Mouse (Mus musculus) liver, embryonic 14.5 days (tissue): Measurements from ENCODE around the gene Mtus2. TPM values are rescaled to one million over a fixed set of nuclear protein-coding genes. Genes with fewer than 3 reads are reported as not detected.

Source experiments
- ATAC-seq: fragments of 200-750 bp; cut with Nextera tagmentation; 2 replicates; pipeline ENCODE4 v1.8.0; 2017; ENCODE audit warnings: moderate number of reproducible peaks, mild to moderate bottlenecking, moderate library complexity; ENCODE audit not compliant: insufficient read depth
- DNase-seq, 3 experiments: peaks; one replicate each; pipeline ENCODE4 v3.0.0-alpha.2; 2012 to 2013; ENCODE audit warnings: low read depth in 3 of 3, low spot score in 3 of 3
- H3K27ac ChIP-seq: fragments of 300-500 bp; sonication (generic); 2 replicates; pipeline ENCODE4 v1.5.1; 2014; ENCODE audit warnings: moderate library complexity, mild to moderate bottlenecking, control low read depth, inconsistent platforms
- H3K27me3 ChIP-seq: fragments of 300-500 bp; sonication (generic); 2 replicates; pipeline ENCODE4 v1.6.1; 2014; ENCODE audit warnings: mild to moderate bottlenecking, low read length, moderate library complexity; ENCODE audit not compliant: control insufficient read depth, insufficient read depth
- H3K36me3 ChIP-seq: fragments of 300-500 bp; sonication (generic); replicated peaks from 2 replicates; pipeline ENCODE4 v1.6.1; 2014; ENCODE audit warnings: low read depth; ENCODE audit not compliant: control insufficient read depth, insufficient read depth
- H3K4me1 ChIP-seq, 2 experiments: fragments of 200-500 bp in 1 of 2; fragments of 300-500 bp in 1 of 2; sonication (generic) in 1 of 2; replicated peaks; 2 replicates each; pipeline ENCODE4 v1.6.1; 2012 to 2014; ENCODE audit warnings: antibody characterized with exemption in 1 of 2, inconsistent platforms in 1 of 2, low read length in 1 of 2; ENCODE audit not compliant: control insufficient read depth in 2 of 2, insufficient read depth in 2 of 2
- H3K4me2 ChIP-seq: fragments of 300-500 bp; sonication (generic); 2 replicates; pipeline ENCODE4 v1.6.1; 2014; ENCODE audit warnings: low read depth, mild to moderate bottlenecking, control low read depth, moderate library complexity
- H3K4me3 ChIP-seq, 2 experiments: fragments of 200-500 bp in 1 of 2; fragments of 300-500 bp in 1 of 2; sonication (generic) in 1 of 2; 2 replicates each; pipeline ENCODE4 v1.5.1; 2012 to 2014; ENCODE audit warnings: low read depth in 2 of 2, low read length in 2 of 2, mild to moderate bottlenecking in 2 of 2, control low read depth in 1 of 2, inconsistent platforms in 1 of 2, moderate library complexity in 1 of 2; ENCODE audit not compliant: insufficient read depth in 1 of 2
- H3K9ac ChIP-seq: fragments of 300-500 bp; sonication (generic); replicated peaks from 2 replicates; pipeline ENCODE4 v1.6.1; 2014; ENCODE audit warnings: mild to moderate bottlenecking, control low read depth, moderate library complexity
- H3K9me3 ChIP-seq: fragments of 300-500 bp; sonication (generic); 2 replicates; pipeline ENCODE4 v1.6.1; 2016; ENCODE audit warnings: low read length, mixed read lengths; ENCODE audit not compliant: control insufficient read depth
- CTCF ChIP-seq: IDR thresholded peaks from 2 replicates; pipeline ENCODE4 v1.5.1; 2016; ENCODE audit warnings: antibody characterized with exemption, low read depth, control low read depth
- EP300 ChIP-seq: IDR thresholded peaks from 2 replicates; pipeline ENCODE4 v1.6.1; 2016; ENCODE audit warnings: antibody characterized with exemption, low read depth
- WGBS: fragments of 180-500 bp; shearing (Covaris S2); extraction: QIAGEN DNeasy Blood & Tissue Kit; methylation state at CpG from one replicate; pipeline ENCODE4 v1.1.7; 2014; ENCODE audit not compliant: insufficient replicate concordance; 5-methylcytosine and 5-hydroxymethylcytosine counted together
- polyA plus RNA-seq, 2 experiments: library from polyadenylated mRNA; depleted of rRNA in 1 of 2; stranded (reverse) in 1 of 2; unstranded in 1 of 2; fragments of >200 nt; fragmentation: Nextera tagmentation in 1 of 2; extraction: Ambion mirVana in 1 of 2; gene quantifications; 2 replicates each; pipeline versions ENCODE4 v1.2.1 to v1.2.3; 2012 to 2014

The Mtus2 gene
- polyA plus RNA-seq, 2 experiments: 0.48 to 0.80 TPM

- Histone ChIP-seq H3K27ac (no peak overlapping the region), H3K4me3 (no peak overlapping the region), H3K4me2 (no peak overlapping the region), H3K4me1 (no peaks in the 10 kb centered on the region), H3K9me3 (no peaks in the 10 kb centered on the region), H3K36me3 (no peaks in the 10 kb centered on the region), H3K27me3 (no peaks in the 10 kb centered on the region), H3K9ac (no peak overlapping the region)
- DNase-seq: no peak
- TF ChIP-seq EP300: no peak
- no peak for TF ChIP-seq CTCF
- ATAC-seq: no peak
- 52% methylated on average over 3 of the region's 3 CpGs for WGBS
These were observed 197.6 kb downstream of the Mtus2 start for GRCm38 (mm10) chr5:148154727-148155126.

GRCm38 (mm10) chr5:148159328-148159727, 202.2 kb downstream of the Mtus2 start:
- 66% methylated on average over 8 of the region's 8 CpGs for WGBS
- no peaks in the 10 kb centered on the region for H3K4me1 ChIP-seq
- no peak overlapping the region for H3K4me2 ChIP-seq
- H3K9me3 ChIP-seq: no peaks in the 10 kb centered on the region
- ATAC-seq (no peak), DNase-seq (no peak)
- H3K9ac ChIP-seq: no peak overlapping the region
- H3K27me3 ChIP-seq: no peaks in the 10 kb centered on the region
- no peak overlapping the region for H3K27ac ChIP-seq
- no peak for TF ChIP-seq CTCF
- no peak overlapping the region for H3K4me3 ChIP-seq
- H3K36me3 ChIP-seq: no peaks in the 10 kb centered on the region

GRCm38 (mm10) chr5:148160529-148161154, 203.5 kb downstream of the Mtus2 start:
- Histone ChIP-seq H3K27me3 (no peaks in the 10 kb centered on the region), H3K9ac (no peak overlapping the region), H3K4me3 (no peak overlapping the region), H3K9me3 (no peaks in the 10 kb centered on the region), H3K4me1 (no peaks in the 10 kb centered on the region), H3K4me2 (no peak overlapping the region), H3K27ac (no peak overlapping the region), H3K36me3 (no peaks in the 10 kb centered on the region)
- TF ChIP-seq EP300: no peak
- no peak for TF ChIP-seq CTCF
- ATAC-seq (no peak), DNase-seq (no peak)
- WGBS: 73% methylated on average over 17 of the region's 17 CpGs

DNA sequence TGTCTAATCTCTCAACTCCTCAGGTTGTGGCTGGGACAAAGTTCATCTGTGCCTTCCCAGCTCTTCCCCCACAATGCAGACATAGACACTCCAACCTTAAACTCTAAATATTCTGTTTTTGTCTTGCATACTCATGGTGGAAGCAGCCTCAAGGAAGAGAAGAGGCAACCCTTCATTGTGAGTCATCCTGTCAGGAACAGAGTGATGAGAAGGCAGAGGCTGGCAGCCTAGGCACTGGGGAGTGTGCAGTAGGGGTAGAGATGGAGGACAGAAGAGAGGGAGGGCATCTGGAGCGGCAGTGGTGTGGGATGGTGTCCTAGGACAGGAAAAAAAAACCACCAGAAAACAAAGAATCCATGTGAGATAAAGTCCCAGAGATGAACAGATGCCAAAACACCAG, 208.0 kb downstream of the Mtus2 start:
- Histone ChIP-seq H3K4me2 (no peak overlapping the region), H3K4me1 (no peaks in the 10 kb centered on the region), H3K4me3 (no peak overlapping the region), H3K9me3 (no peaks in the 10 kb centered on the region), H3K9ac (no peak overlapping the region), H3K27ac (no peak overlapping the region), H3K27me3 (no peaks in the 10 kb centered on the region), H3K36me3 (no peaks in the 10 kb centered on the region)
- DNase-seq: no peak
- TF ChIP-seq CTCF: no peak
- TF ChIP-seq EP300: no peak
- ATAC-seq: no peak
- WGBS: 44% methylated on average over 1 of the region's 1 CpGs

DNA sequence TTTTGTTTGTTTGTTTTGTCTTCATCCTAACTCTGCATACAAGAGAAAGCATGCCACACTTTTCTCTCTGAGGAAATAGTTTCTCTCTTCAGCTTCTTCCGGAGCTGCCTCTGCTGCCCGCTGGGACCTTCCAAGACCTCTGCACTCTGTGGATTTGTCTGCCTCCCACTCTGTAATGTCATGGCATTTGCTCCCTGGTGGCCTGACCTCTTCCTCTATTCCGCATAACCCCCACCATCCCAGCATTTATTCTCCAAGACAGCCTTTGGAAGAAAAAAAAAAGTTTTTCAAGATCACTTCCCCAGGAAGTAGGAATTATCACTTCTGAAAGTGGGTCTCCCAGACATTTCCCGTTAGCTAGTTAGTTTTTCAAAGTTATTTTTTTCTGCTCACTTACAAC, 218.0 kb downstream of the Mtus2 start:
- DNase-seq: no peak

More for the DNA sequence above, 218.0 kb downstream of the Mtus2 start:
- Histone ChIP-seq H3K4me1 (no peaks in the 10 kb centered on the region), H3K27ac (no peak overlapping the region), H3K36me3 (no peaks in the 10 kb centered on the region), H3K27me3 (no peaks in the 10 kb centered on the region), H3K9ac (no peak overlapping the region), H3K4me2 (no peak overlapping the region), H3K9me3 (no peaks in the 10 kb centered on the region), H3K4me3 (no peak overlapping the region)
- WGBS: 48% methylated on average over 4 of the region's 4 CpGs
- no peak for ATAC-seq
- TF ChIP-seq EP300: no peak
- no peak for TF ChIP-seq CTCF
